In genomic region chr5:33516211-33516610, GRCm38 (mm10) we compare ENCODE assay signal across 26 mouse cellular contexts.
DNase-seq lines count a peak whose midpoint lies in the region; TF ChIP-seq lines count a peak whose summit lies in the region.
"Had no signal": no experiment of that assay in that cellular context is flagged by ENCODE, and none has a peak within 500 bp of the region (broad histone marks: within the 10 kb centered on the region; RNA-seq: fewer than 3 reads in every experiment).

No protein-coding gene starts in this region.

- in situ Hi-C loops in CH12.LX (cut with MboI; ENCODE audit: low pct_ligation_motif_present, low pct_unique_long_range_greater_than_20kb, low sequenced_read_pairs) = no loop called here

- no peak overlapping the region for H3K9ac ChIP-seq in CH12.LX (ENCODE audit: insufficient read depth, low read depth)
- H3K9ac ChIP-seq: embryonic facial prominence, embryonic 13.5 days; forebrain, embryonic 12.5 days; forebrain, embryonic 15.5 days; heart, embryonic 13.5 days; hindbrain, embryonic 14.5 days had no signal

- DNase-seq in CH12.LX (ENCODE audit: extremely low read depth) = peak; percentile 82
- peak; percentile 70 for DNase-seq in thymus, postnatal 0 days (ENCODE audit: low spot score)
- DNase-seq in thymus, postnatal 25 days = peak; percentile 50
- DNase-seq in gastrocnemius, adult 8-10 months (ENCODE audit: low spot score in 2 of 2) = no peak
- DNase-seq in lung, postnatal 14 days = no peak
- DNase-seq in urinary bladder, postnatal 36 days (ENCODE audit: low spot score in 2 of 2) = no peak
- DNase-seq in lung, postnatal 10 days = no peak
- DNase-seq: adrenal gland, postnatal 10 days; adrenal gland, postnatal 36 days; cerebellum, adult 2 months; cerebellum, adult 9-11 months; cerebellum, postnatal 25 days; gastrocnemius, postnatal 10 days; gastrocnemius, postnatal 36 days; heart, adult 2 months; heart, postnatal 14 days; heart, postnatal 4 days had no signal

- no peak overlapping the region for H3K4me2 ChIP-seq in CH12.LX (ENCODE audit: insufficient read depth, low read depth, poor library complexity, severe bottlenecking)
- H3K4me2 ChIP-seq: embryonic facial prominence, embryonic 13.5 days; forebrain, embryonic 12.5 days; forebrain, embryonic 15.5 days; heart, embryonic 13.5 days; hindbrain, embryonic 14.5 days had no signal

- H3K79me2 ChIP-seq in CH12.LX (replicated peaks; ENCODE audit: control insufficient read depth, extremely low read depth, insufficient read depth, poor library complexity, severe bottlenecking) = no peaks in the 10 kb centered on the region

- H3K36me3 ChIP-seq in CH12.LX (replicated peaks in 1 of 2; ENCODE audit: control insufficient read depth in 1 of 2, insufficient read depth in 1 of 2, low read length in 1 of 2) = no peaks in the 10 kb centered on the region
- H3K36me3 ChIP-seq: embryonic facial prominence, embryonic 10.5 days; embryonic facial prominence, embryonic 13.5 days; forebrain, embryonic 12.5 days; forebrain, embryonic 15.5 days; heart, embryonic 10.5 days; heart, embryonic 13.5 days had no signal

- TF ChIP-seq POLR2A in CH12.LX (IDR thresholded peaks at IDR 0.05; ENCODE audit: low read depth, low read length) = no peak

- TF ChIP-seq CTCF in CH12.LX (conservative IDR thresholded peaks at IDR 0.05 in 1 of 2, IDR thresholded peaks at IDR 0.05 in 1 of 2; ENCODE audit: low read depth in 2 of 2, low read length in 2 of 2) = no peak

- H3K4me3 ChIP-seq in CH12.LX (replicated peaks in 1 of 3; ENCODE audit: low read depth in 2 of 3, low read length in 2 of 3, poor library complexity in 1 of 3) = no peak overlapping the region
- H3K4me3 ChIP-seq: embryonic facial prominence, embryonic 10.5 days; embryonic facial prominence, embryonic 13.5 days; erythroblast, embryonic 14.5 days; forebrain, embryonic 12.5 days; forebrain, embryonic 15.5 days; heart, adult 2 months; heart, embryonic 10.5 days; heart, embryonic 13.5 days had no signal

- H3K27me3 ChIP-seq in CH12.LX (replicated peaks) = no peaks in the 10 kb centered on the region

- dilution Hi-C loops in CH12.LX (cut with MboI; ENCODE audit: extremely low pct_ligation_motif_present, extremely low pct_unique_long_range_greater_than_20kb, low sequenced_read_pairs) = no loop called here

- no peak overlapping the region for H3K27ac ChIP-seq in CH12.LX (ENCODE audit: insufficient read depth, low read depth)
- H3K27ac ChIP-seq: embryonic facial prominence, embryonic 10.5 days; embryonic facial prominence, embryonic 13.5 days; forebrain, embryonic 12.5 days; forebrain, embryonic 15.5 days; heart, adult 2 months; heart, embryonic 10.5 days; heart, embryonic 13.5 days; hindbrain, embryonic 14.5 days; hindbrain, postnatal 0 days had no signal

- no peaks in the 10 kb centered on the region for H3K9me3 ChIP-seq in CH12.LX (replicated peaks; ENCODE audit: low read length)
- H3K9me3 ChIP-seq: embryonic facial prominence, embryonic 10.5 days; embryonic facial prominence, embryonic 13.5 days; forebrain, embryonic 12.5 days; forebrain, embryonic 15.5 days; heart, embryonic 10.5 days; heart, embryonic 13.5 days had no signal

- peaks cover 3 to 45% of the 10 kb centered on the region in 2 experiments; a peak in 3 of 4 replicates for H3K4me1 ChIP-seq in CH12.LX (ENCODE audit: control insufficient read depth in 1 of 2, insufficient read depth in 2 of 2)

- no peak for TF ChIP-seq RAD21 in CH12.LX (IDR thresholded peaks at IDR 0.05; ENCODE audit: low read depth, low read length)

- TF ChIP-seq EP300 in CH12.LX (IDR thresholded peaks at IDR 0.05; ENCODE audit: low read length) = peak; percentile 76

TF ChIP-seq in CH12.LX, 34 proteins besides CTCF, POLR2A, EP300 and RAD21:
- TF ChIP-seq IRF4 (IDR thresholded peaks at IDR 0.05; ENCODE audit: low read depth, low read length) = peak; percentile 74
- no peak for TF ChIP-seq HCFC1 (IDR thresholded peaks at IDR 0.05; ENCODE audit: low read depth, low read length)
- no peak for TF ChIP-seq MAZ (IDR thresholded peaks at IDR 0.05; ENCODE audit: low read depth, low read length)
- TF ChIP-seq JUN (IDR thresholded peaks at IDR 0.05; ENCODE audit: insufficient read depth, low read depth, low read length) = peak; percentile 31; the same call in 1 of the 2 replicates
- TF ChIP-seq JUND (conservative IDR thresholded peaks at IDR 0.05; ENCODE audit: low read depth, low read length) = peak; percentile 72
- no peak for TF ChIP-seq NRF1 (IDR thresholded peaks at IDR 0.05; ENCODE audit: low read depth, low read length)
- peak; percentile 63 for TF ChIP-seq ETS1 (conservative IDR thresholded peaks at IDR 0.05; ENCODE audit: low read depth, low read length)
- peak; percentile 61; the same call in 1 of the 2 replicates for TF ChIP-seq TCF12 (IDR thresholded peaks at IDR 0.05; ENCODE audit: low read depth, low read length)
- 0 out of 2 replicates have a peak, but pooled peaks have one; percentile 39 for TF ChIP-seq SIN3A (IDR thresholded peaks at IDR 0.05; ENCODE audit: low read length)

Comparison
In these comparisons a context has a peak if more than half of its experiments do, and no peak if none do; other contexts are left out.
1. DNase-seq: peak in CH12.LX (single experiment), thymus, postnatal 0 days (single experiment) and thymus, postnatal 25 days (single experiment); none in gastrocnemius, adult 8-10 months (0 of 2), lung, postnatal 14 days (single experiment), urinary bladder, postnatal 36 days (0 of 2) and lung, postnatal 10 days (single experiment).